Mouse (Mus musculus) gastrocnemius, postnatal 14 days (tissue): Measurements from ENCODE around the gene Fgf8. TPM values are rescaled to one million over a fixed set of nuclear protein-coding genes. Genes with fewer than 3 reads are reported as not detected.

Experiments
- DNase-seq: peaks from one replicate; pipeline ENCODE4 v3.0.0; 2021; ENCODE audit warnings: mixed read lengths
- intact Hi-C: fragments of 180-260 bp; cut with DNase I; formaldehyde crosslinking; loops from one replicate; pipeline ENCODE4 v1.15.1; 2025; ENCODE audit warnings: low total_unique reads
- total RNA-seq, 2 experiments: library from RNA; stranded (reverse); gene quantifications; 2 replicates each; pipeline ENCODE4 v1.2.3; 2021

Fgf8 gene
- total RNA-seq, 2 experiments from 2014 or later = not detected

- DNase-seq = no peak
- intact Hi-C loops = no loop called here
These were observed 8.5 kb downstream of the Fgf8 start for GRCm38 (mm10) chr19:45734191-45734590.

DNA sequence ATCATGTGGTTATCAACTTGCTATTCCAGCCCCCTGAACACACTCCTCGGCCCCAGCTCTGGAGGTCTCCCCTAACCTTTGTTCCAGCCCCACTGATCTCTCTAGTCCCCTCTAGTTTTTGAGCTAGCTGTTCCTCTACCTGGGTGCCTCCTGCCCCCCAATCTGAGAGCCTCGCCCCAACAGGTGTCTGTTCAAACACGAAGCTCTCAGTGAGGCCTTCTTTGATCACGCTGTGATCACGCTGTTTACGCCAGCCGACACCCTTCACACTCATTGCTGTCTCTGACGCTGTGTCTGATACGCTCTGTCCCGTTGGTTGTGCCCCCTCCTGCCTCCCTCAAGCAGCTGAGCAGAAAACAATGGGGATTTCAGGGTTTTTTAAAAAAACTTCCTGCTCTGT is 9.2 kb downstream of the Fgf8 start:
- intact Hi-C loops = no loop called here
- DNase-seq = no peak

DNA sequence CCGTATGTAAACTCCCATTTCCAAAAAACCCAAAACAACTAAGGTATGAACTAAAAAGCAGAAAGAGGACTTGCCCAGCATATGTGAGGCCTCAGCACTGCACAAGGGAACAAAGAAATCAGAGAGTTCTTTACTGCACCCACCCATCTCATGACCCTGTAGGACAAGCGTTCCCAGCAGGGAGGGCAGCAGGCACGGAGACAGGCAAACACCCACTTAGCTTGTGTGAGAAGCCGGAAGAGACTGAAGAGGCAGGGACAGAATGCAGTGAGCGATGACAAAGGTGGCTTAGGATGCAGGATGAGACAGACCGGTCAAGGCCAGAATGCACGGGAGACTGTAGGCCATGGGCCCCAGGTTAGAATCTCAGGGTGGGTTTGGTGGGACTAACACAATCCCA is 11.1 kb downstream of the Fgf8 start:
- no peak for DNase-seq
- intact Hi-C loops = no loop called here

DNA sequence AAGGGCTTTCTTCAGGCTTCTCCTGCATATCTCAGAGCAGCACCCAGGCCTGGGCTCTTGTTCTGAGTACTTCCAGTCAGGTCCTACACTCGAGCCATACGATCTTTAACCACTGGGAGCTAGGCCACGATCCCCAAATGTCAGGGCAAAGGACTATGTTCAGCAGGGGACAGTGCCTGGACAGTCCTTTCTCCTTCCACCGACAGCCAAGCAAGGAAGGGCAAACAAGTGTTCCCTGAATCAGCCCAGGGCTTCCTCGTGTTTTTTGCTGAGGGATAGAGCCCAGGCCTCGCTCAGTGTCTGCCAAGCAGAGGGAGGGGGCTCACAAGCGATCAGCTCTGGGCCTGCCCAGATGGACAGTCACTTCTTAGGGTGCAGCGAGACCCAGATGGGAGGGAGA is 12.7 kb downstream of the Fgf8 start:
- intact Hi-C loops = no loop called here
- no peak for DNase-seq

- intact Hi-C loops = no loop called here
- no peak for DNase-seq
These were observed 15.5 kb downstream of the Fgf8 start for GRCm38 (mm10) chr19:45727231-45727630.

DNA sequence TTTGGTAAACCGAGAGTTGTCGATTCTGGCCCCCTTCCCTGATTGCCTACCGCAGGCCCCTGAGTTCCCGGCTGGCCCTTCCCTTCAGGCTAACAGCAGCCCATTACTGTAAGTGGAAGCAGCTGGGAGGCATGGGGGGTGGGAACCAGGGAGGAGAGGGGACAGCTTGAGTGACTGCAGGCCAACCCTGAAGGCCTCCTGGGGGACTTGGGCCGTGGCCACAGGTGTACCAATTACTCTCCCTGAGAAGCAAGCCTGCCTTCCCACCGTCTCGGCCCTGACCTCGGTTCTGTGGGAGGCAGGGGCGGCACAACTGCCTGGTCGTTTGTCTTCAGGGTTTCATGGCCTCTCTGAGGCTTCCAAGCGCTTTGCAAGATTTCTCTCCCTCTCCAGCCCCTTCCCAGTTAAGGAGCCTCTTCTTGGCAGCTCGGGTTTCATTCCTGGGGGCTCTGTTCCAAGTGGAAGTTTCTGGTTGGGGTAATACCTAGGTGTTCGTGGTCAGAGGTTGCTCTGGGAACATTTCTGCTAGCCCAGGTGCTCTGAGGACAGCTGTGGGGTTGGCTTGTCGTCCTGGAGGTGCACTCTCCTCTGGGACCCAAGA is 16.9 kb downstream of the Fgf8 start:
- intact Hi-C loops = no loop called here
- DNase-seq = no peak

DNA sequence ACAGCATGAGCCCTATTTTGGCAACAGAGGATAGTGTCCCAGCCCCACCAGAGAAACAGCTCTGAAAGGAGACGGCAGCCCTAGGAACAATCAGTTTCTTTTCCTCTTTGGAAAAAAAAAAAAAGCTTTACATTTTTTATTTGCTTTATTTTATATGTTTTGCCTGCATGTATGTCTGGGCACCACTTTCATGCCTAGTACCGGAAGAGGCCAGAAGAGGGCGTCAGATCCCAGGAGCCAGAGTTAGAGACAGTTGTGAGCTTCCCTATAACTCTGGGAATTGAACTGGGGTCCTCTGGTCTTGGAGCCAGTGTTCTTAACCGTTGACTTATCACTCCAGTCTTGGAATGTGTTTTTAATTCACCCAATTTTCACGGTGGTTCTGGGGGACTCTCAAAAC is 20.5 kb downstream of the Fgf8 start:
- DNase-seq = no peak
- intact Hi-C loops = no loop called here

GRCm38 (mm10) chr19:45718286-45718685 is 24.4 kb downstream of the Fgf8 start:
- intact Hi-C loops = no loop called here
- DNase-seq = no peak

DNA sequence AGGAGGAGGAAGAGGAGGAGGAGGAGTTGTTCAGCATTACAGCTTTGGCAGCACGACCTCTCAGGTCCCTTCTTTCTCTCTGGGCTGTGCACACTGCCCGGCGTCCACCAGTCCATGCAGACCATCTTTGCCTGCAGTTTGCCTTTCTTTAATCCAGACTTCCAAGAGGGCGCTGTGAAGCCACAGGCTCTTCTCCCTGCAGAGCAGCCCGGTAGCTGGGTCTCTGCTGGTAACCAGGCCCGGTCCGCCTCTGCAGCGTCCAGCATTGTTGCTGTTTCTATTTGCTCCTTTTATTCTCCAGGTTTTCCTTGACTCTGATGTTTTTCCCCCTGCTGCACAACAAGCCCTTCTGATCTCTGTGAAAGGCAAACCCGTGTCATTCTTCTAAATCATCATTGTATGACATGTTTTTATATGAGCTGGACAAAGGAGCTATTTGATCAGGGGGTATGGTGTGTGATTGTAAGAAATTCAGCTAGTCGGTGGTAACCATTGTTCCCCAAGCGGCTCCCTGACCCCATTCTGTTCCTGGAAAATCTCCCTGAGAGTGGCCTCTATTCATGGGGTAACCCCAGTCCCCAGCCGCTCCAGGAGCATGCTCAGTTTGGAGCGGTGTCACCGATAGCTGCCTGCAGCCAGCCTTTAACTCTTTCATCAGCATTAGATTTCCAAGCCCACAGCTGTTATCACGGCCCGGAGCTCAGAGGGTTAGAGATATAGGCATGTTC is 25.1 kb downstream of the Fgf8 start:
- peak; percentile 56 for DNase-seq
- intact Hi-C loops = no loop called here

DNA sequence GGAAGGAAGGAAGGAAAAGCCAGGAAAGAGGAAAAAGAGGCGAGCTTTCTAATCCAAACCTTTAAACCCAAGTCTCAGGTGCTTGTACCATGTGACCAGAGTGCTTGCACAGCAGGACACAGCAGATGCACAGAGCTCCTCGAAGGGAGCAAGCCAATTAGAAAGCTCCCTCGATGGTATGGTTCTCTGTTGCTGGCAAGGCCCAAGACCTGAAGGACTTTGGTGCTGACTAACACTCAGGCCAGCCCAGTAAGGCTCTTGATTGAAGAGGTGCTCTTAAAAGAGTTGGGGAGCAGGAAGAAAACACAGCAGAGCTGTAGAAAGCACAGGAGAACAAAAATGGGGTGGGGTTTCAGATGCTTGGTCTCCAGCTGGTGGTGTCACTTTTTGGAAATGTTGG is 34.0 kb downstream of the Fgf8 start:
- intact Hi-C loops = no loop called here
- no peak for DNase-seq

- DNase-seq = no peak
- intact Hi-C loops = no loop called here
These were observed 46.5 kb downstream of the Fgf8 start for GRCm38 (mm10) chr19:45696281-45696600.

GRCm38 (mm10) chr19:45695496-45696280 is 47.0 kb downstream of the Fgf8 start:
- intact Hi-C loops = no loop called here
- DNase-seq = no peak

DNA sequence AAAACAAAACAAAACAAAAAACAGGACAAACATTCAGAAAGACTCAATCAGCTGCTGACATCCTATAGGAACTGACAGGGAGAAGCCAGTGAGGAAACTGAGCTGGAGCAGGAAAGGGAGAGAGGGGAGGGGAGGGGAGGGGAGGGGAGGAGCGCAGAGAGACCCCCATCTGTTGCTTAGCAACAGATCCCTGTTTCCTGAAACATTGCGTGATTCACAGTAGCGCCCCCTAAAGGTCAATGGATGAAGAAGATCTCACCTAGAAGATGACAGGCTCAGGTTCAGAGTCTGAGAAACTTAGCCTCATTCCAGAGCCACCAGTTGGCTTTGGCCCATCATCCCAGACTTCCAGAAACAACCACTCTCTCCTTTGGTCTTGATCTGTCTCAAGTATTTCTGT is 48.7 kb downstream of the Fgf8 start:
- intact Hi-C loops = no loop called here
- no peak for DNase-seq

- DNase-seq = no peak
- intact Hi-C loops = no loop called here
These were observed 50.5 kb downstream of the Fgf8 start for GRCm38 (mm10) chr19:45692211-45692610.

- no peak for DNase-seq
- intact Hi-C loops = no loop called here
These were observed 51.6 kb downstream of the Fgf8 start for GRCm38 (mm10) chr19:45691001-45691535.

DNA sequence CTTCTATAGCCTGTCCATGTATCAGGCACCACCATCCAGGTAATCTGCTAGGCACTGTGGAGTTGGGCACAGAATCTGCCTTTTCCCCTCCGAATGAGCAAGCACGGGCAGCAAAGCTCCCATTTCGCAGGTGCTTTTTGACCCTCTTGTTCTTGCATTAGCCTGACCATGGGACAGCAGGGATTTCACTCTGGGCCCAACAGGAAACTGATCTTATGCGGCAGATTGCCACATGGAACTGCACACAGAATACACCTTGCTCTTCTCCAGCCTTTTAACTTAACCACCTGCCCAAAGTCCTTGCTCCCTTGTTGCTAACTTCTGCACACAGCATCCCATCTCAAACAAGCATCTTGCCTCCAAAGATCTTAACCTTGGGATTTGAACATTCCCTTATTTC is 55.7 kb downstream of the Fgf8 start:
- intact Hi-C loops = no loop called here
- DNase-seq = no peak

Other genes with a start within 250 kb of the Fgf8 start
- 10 to 100 TPM; 11.2 to 11.3 TPM for gene Poll, start 182.4 kb downstream of the Fgf8 start, total RNA-seq
- gene Gm17018, start 182.3 kb downstream of the Fgf8 start, total RNA-seq = 10 to 100 TPM; 12.8 to 13.5 TPM
- gene Fbxw4, start 82.6 kb downstream of the Fgf8 start, total RNA-seq = 10 to 100 TPM; 18.9 to 19.8 TPM
- gene Npm3, start 6.7 kb upstream of the Fgf8 start, total RNA-seq = 10 to 100 TPM; 10.4 to 15.8 TPM
- 10 to 100 TPM; 28.6 to 29.6 TPM for gene Mgea5, start 40.9 kb upstream of the Fgf8 start, total RNA-seq
- under 1 TPM; 0.16 to 0.74 TPM for gene Kcnip2, start 73.1 kb upstream of the Fgf8 start, total RNA-seq